Mouse (Mus musculus): ENCODE data around the gene Gm44596.

Gene Gm44596

GRCm38 (mm10) chr6:128427571-128427970 lies 52.3 kb downstream of the Gm44596 start:
- CTCF ChIA-PET = no interaction called here

GRCm38 (mm10) chr6:128429300-128429699 lies 54.0 kb downstream of the Gm44596 start:
- CTCF ChIA-PET = interaction anchor here (0.7 kb wide), 1 partner anchor 13 kb away, joined by 8 read pairs; no protein-coding TSS in a partner anchor

- CTCF ChIA-PET = interaction anchor here (0.7 kb wide), 1 partner anchor 14 kb away, joined by 8 read pairs; no protein-coding TSS in a partner anchor
These were observed 54.5 kb downstream of the Gm44596 start for GRCm38 (mm10) chr6:128429826-128430225.

GRCm38 (mm10) chr6:128432356-128432915 lies 57.1 kb downstream of the Gm44596 start:
- CTCF ChIA-PET = no interaction called here

- CTCF ChIA-PET = interaction anchor here (0.6 kb wide), 1 partner anchor 929 kb away, joined by 3 read pairs; no protein-coding TSS in a partner anchor
These were observed 58.3 kb downstream of the Gm44596 start for GRCm38 (mm10) chr6:128433566-128433965.

- CTCF ChIA-PET = no interaction called here
These were observed 60.2 kb downstream of the Gm44596 start for GRCm38 (mm10) chr6:128435474-128435873.

GRCm38 (mm10) chr6:128436356-128437005 lies 61.2 kb downstream of the Gm44596 start:
- CTCF ChIA-PET = no interaction called here

- CTCF ChIA-PET = no interaction called here
These were observed 62.0 kb downstream of the Gm44596 start for GRCm38 (mm10) chr6:128437288-128437687.

GRCm38 (mm10) chr6:128437731-128438316 lies 62.5 kb downstream of the Gm44596 start:
- CTCF ChIA-PET = no interaction called here

- CTCF ChIA-PET = no interaction called here
These were observed 63.1 kb downstream of the Gm44596 start, which contains the start of gene Fkbp4 for GRCm38 (mm10) chr6:128438317-128438870. Fkbp4 (minus strand) TSS chr6:128438677.

GRCm38 (mm10) chr6:128438871-128439341 lies 63.6 kb downstream of the Gm44596 start:
- CTCF ChIA-PET = interaction anchor here (0.6 kb wide), 1 partner anchor 796 kb away, joined by 8 read pairs; no protein-coding TSS in a partner anchor

- CTCF ChIA-PET = interaction anchor here (0.5 kb wide), 1 partner anchor 301 kb away, joined by 3 read pairs; no protein-coding TSS in a partner anchor
These were observed 64.9 kb downstream of the Gm44596 start for GRCm38 (mm10) chr6:128440238-128440637.

GRCm38 (mm10) chr6:128445761-128446535 lies 70.6 kb downstream of the Gm44596 start:
- CTCF ChIA-PET = no interaction called here

GRCm38 (mm10) chr6:128447063-128447462 lies 71.8 kb downstream of the Gm44596 start:
- CTCF ChIA-PET = no interaction called here

GRCm38 (mm10) chr6:128455835-128456605 lies 80.7 kb downstream of the Gm44596 start:
- CTCF ChIA-PET = no interaction called here

All from spleen, embryonic (tissue).